Mouse (Mus musculus): Measurements from ENCODE around the gene Cutc.

DNA sequence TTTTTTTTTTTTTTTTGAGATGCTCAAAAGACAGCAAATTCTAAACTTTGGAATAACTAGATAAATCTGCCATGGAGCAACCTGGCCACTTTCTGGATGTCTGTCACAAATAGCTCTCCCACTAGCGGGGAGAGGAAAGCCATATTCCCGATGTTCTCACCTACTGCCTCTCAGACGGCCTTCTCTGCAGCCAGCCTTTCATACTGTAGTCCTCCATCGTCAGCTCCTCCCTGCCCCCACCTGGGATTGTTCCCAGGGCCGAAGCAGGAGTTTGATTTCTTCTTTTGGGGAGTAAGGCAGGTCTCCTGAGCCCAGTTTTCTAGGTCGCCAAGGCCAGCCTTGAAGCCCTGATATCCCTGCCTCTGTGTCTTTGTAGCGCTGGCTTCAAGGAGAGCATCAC lies 21.6 kb upstream of the Cutc start:
- TF ChIP-seq CTCF (IDR thresholded peaks at IDR 0.05; ENCODE audit: low read depth, low read length) (no peak), POLR2A (IDR thresholded peaks at IDR 0.05; ENCODE audit: borderline replicate concordance, low read depth, low read length) (no peak)

All from bone marrow macrophage, adult 2 months (primary cell).